Mouse (Mus musculus): ENCODE measurements around the gene Plppr2.

Gene Plppr2

DNA sequence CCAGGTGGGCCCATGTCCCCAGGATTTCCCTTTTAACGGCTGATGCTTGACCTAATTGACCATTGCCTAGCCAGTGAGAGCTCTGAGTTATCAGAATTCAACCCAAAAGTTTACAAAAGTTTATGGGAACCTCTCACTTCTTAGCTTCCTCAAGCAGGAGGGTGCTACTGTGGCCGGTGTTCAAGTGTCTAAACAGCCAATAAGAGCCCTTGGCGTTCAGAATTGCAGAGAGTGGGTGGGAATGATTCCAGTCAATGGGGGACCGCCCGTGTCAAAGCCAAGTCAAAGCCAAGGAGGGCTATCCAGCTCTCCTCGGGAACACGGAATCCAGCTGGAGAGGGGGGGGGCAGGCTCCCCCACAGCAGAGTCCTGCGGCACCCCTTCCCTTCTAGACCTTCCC lies 11.3 kb downstream of the Plppr2 start:
- TF ChIP-seq GATA4 (IDR thresholded peaks at IDR 0.05; ENCODE audit: insufficient replicate concordance, low read length), result no peak

GRCm38 (mm10) chr9:21948790-21949189 lies 12.0 kb downstream of the Plppr2 start:
- no peak for TF ChIP-seq GATA4 (IDR thresholded peaks at IDR 0.05; ENCODE audit: insufficient replicate concordance, low read length)

- no peak for TF ChIP-seq GATA4 (IDR thresholded peaks at IDR 0.05; ENCODE audit: insufficient replicate concordance, low read length)
These were observed 13.5 kb downstream of the Plppr2 start for GRCm38 (mm10) chr9:21950322-21950721.

GRCm38 (mm10) chr9:21951977-21952376 lies 15.1 kb downstream of the Plppr2 start:
- TF ChIP-seq GATA4 (IDR thresholded peaks at IDR 0.05; ENCODE audit: insufficient replicate concordance, low read length), result no peak

- no peak for TF ChIP-seq GATA4 (IDR thresholded peaks at IDR 0.05; ENCODE audit: insufficient replicate concordance, low read length)
These were observed 16.8 kb downstream of the Plppr2 start for GRCm38 (mm10) chr9:21953600-21953999.

DNA sequence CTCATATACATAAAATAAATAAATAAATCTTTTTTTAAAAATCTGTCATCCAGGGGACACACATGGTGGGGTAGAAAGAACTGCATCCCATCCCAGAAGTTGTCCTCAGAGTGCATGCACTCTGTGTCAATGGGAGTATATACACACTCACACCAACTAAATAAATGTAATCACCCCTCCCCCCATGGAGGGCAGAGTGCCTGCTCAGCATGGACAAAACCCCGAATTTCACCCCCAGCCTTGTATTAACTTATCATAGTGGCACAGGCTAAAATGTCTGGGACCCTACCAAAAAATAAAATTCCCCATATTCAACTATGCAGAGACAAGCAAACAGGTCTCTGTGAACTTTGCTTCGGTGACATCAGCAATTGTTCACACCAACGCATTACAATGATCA lies 17.8 kb downstream of the Plppr2 start:
- no peak for TF ChIP-seq GATA4 (IDR thresholded peaks at IDR 0.05; ENCODE audit: insufficient replicate concordance, low read length)

GRCm38 (mm10) chr9:21955225-21955569 lies 18.4 kb downstream of the Plppr2 start:
- TF ChIP-seq GATA4 (IDR thresholded peaks at IDR 0.05; ENCODE audit: insufficient replicate concordance, low read length), result no peak

DNA sequence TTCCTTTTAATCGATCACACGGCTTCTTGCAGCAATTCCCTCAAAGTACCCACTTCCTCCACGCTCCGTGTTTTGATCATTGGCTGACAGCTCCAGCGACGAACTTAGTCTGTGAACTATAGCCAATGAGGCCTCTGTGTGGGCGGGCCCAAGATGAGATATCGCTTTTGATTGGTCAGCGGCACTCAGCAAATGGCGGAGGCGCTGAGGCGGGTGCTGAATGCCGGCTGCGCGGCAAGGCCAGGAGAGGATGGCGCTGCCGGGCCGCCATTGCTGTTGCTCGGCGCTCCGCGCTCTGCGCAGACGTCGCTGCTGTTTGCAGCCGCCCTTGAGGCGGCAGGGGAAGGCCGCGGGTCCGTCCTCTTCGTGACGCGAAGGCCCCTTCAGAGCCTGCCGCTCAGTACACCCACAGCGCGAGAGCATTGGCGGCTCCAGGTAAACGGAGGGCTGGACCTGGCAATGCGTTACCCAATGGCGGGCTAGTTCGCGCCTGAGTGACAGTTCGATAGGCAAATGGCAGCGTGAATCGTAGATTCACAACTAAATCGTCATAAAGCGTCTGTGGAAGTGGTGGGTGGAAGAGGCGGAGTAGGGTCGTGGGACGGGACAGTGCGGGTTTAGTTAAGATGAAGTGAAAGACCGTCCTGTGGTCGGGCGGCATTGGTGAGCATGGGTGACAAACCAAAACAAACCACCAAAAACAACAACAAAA lies 18.9 kb downstream of the Plppr2 start, which contains the start of gene Swsap1:
Gene Swsap1 (plus strand): TSS at position 186 of the 712 bp plus-strand sequence.
- TF ChIP-seq GATA4 (IDR thresholded peaks at IDR 0.05; ENCODE audit: insufficient replicate concordance, low read length), result no peak

- TF ChIP-seq GATA4 (IDR thresholded peaks at IDR 0.05; ENCODE audit: insufficient replicate concordance, low read length), result no peak
These were observed 21.5 kb downstream of the Plppr2 start for GRCm38 (mm10) chr9:21958372-21958771.

- TF ChIP-seq GATA4 (IDR thresholded peaks at IDR 0.05; ENCODE audit: insufficient replicate concordance, low read length), result no peak
These were observed 22.4 kb downstream of the Plppr2 start for GRCm38 (mm10) chr9:21959244-21959643.

DNA sequence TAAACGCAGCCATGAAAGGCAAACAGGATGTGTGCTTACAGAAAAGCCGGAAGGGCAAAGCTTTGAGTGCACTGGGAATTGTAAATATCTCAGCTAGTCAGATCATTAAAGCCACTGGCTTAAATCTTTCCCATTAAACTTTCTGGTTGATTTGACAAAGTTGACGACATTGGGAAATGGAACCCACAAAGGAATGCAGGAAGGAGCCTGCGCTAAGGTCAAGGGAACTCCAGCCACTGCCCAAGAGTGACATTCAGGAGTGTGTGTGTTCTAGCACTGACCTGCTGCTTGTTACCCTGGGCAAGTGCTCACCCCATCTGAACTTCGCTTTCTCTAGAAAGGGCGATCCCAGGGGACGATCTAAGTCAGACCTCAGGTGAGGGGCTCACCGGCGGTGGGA lies 23.3 kb downstream of the Plppr2 start:
- TF ChIP-seq GATA4 (IDR thresholded peaks at IDR 0.05; ENCODE audit: insufficient replicate concordance, low read length), result no peak

GRCm38 (mm10) chr9:21960558-21961208 lies 23.9 kb downstream of the Plppr2 start:
- TF ChIP-seq GATA4 (IDR thresholded peaks at IDR 0.05; ENCODE audit: insufficient replicate concordance, low read length), result no peak

- TF ChIP-seq GATA4 (IDR thresholded peaks at IDR 0.05; ENCODE audit: insufficient replicate concordance, low read length), result no peak
These were observed 24.6 kb downstream of the Plppr2 start for GRCm38 (mm10) chr9:21961366-21961980.

GRCm38 (mm10) chr9:21962010-21962409 lies 25.2 kb downstream of the Plppr2 start:
- no peak for TF ChIP-seq GATA4 (IDR thresholded peaks at IDR 0.05; ENCODE audit: insufficient replicate concordance, low read length)

DNA sequence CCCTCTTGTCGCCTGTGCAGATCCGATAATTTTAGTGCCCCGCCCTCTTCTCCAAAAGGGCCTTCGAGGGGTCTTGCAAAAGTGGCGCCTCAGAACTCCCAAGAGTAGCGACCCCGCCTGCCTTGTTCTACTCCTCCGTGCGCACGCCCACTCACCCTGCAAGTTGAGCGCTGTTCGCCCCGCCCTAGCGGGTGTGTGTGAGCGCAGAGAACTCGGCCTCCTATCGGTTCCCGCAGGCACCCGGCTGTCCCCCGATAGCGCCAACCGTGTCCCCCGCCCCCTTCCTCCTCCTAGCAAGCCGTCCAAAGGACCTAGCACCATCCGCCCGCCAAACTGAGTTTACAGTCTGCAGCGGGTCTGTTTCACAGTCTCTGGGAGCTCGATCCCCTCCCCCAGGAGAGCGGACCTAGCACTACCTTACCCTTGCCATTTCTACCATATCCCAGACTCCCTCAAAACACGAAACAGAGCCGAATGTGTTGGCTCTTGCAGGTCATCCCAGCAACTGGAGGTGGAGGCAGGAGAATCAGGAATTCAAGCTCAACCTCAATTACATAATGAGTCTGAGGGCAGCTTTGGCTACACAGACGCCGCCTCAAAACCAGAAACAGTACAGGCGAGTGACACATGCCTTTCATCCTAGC lies 25.7 kb downstream of the Plppr2 start:
- peak; percentile 52; the same call in 1 of the 2 replicates for TF ChIP-seq GATA4 (IDR thresholded peaks at IDR 0.05; ENCODE audit: insufficient replicate concordance, low read length)

DNA sequence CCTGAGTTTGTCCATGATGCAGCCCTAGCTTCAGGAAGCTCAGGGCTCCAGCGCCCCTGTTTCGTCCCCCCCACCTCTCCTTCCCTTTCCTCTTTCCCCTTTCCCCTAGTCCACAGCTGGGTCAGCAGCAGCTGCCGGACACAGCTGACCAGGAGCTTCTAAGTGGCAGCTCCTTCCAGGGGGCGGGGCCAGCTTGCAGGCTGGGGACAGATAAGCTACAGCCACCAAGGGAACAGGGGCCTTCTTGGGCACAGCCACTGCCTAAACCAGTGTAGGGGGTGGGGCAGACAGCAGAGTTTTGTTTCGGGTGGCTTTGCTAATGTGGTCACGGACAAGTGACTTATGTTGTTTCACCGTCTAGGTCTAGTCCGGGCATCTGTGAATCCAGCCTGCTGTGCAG lies 26.6 kb downstream of the Plppr2 start, which contains the start of gene Epor:
Gene Epor (minus strand): TSS at position 90 of the 400 bp plus-strand sequence.
- no peak; the same call in 1 of the 2 replicates for TF ChIP-seq GATA4 (IDR thresholded peaks at IDR 0.05; ENCODE audit: insufficient replicate concordance, low read length)
